Mouse (Mus musculus) T-cell, adult 2 months (primary cell): Measurements from ENCODE around the gene Cdk5r2.

Source experiments
- DNase-seq: peaks from one replicate; pipeline ENCODE4 v3.0.0; 2022; ENCODE audit warnings: low spot score

Cdk5r2 gene

DNA sequence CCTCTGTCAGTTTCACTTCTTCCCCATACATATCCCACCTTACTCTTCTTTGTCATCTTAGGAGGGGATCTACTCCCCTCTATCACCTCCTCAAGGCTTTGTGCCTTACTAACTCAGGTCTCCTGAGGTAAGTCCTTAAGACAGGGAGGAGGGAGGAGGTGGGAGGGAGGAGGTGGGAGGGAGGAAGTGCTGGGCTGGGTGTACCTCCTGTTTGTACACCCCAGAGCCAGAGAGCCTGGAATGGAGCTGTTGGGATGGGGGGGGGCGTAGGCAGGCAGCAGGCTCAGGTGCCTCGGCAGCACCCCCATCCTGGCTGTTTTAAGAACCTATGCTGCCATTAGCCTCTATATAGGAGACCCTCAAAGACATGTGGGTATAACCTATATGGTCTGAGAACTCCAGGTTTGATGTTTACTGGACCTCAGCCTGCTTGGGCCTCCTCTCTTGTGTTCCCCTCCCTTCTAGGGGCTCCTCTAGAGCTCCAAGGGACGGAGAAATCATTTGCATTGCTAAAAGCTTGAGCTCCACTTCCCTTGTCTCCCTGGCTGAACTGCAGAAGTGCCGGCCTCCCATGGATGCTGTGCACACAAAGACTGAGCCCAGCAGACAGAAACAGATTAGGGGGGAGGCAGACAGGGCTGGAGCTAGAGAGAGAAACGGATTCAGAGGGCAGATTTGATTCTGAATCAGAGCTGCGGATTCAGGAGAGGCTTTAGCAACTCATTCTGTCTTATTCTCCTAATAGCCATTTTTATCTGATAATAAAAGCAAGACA lies 3.5 kb upstream of the Cdk5r2 start:
- no peak for DNase-seq

DNA sequence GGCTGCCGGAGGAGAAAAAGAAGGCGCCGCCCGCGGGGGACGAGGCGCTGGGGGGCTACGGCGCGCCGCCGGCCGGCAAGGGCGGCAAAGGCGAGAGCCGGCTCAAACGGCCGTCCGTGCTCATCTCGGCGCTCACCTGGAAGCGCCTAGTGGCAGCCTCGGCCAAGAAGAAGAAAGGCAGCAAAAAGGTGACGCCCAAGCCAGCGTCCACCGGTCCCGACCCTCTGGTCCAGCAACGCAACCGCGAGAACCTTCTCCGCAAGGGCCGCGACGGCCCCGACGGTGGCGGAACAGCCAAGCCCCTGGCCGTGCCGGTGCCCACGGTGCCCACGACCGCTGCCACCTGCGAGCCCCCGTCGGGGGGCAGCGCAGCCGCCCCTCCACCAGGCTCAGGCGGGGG lies 422 bp downstream of the Cdk5r2 start:
- peak; percentile 1 for DNase-seq

DNA sequence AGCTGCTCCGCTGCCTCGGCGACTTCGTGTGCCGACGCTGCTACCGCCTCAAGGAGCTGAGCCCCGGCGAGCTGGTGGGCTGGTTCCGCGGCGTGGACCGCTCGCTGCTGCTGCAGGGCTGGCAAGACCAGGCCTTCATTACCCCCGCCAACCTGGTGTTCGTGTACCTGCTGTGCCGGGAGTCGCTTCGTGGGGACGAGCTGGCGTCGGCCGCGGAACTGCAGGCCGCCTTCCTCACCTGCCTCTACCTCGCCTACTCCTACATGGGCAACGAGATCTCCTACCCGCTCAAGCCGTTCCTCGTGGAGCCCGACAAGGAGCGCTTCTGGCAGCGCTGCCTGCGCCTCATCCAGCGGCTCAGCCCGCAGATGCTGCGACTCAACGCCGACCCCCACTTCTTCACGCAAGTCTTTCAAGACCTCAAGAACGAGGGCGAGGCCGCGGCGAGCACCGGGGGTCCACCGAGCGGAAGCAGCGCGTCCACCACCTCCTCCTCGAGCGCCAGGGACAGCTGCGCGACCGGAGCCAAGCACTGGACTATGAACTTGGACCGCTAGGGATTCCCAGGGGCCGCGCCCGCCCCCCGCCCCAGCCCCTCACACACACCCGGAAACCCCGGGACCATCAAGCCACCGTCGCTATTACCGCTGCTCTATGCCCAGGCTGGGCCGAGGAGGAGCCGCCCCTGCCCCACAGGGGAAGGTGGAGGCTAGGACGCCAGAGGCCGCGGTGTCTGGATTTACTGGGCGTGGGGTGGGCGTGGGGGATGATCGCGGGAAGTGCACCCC lies 1.1 kb downstream of the Cdk5r2 start:
- DNase-seq = no peak

DNA sequence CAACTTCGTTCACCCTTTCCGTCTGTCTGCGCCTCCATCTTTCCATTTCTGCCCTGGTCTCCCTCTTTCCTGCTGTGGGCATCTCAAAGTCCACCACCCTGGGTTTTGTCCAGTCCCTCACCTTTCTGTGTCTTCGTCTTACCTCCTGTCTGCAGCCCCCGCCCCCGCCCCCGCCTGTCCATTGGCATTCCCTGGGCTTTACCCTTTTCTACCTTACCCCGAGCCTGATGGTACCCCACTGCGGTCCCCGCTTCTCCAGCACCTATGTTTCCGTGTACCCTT lies 1.6 kb downstream of the Cdk5r2 start:
- DNase-seq = no peak

DNA sequence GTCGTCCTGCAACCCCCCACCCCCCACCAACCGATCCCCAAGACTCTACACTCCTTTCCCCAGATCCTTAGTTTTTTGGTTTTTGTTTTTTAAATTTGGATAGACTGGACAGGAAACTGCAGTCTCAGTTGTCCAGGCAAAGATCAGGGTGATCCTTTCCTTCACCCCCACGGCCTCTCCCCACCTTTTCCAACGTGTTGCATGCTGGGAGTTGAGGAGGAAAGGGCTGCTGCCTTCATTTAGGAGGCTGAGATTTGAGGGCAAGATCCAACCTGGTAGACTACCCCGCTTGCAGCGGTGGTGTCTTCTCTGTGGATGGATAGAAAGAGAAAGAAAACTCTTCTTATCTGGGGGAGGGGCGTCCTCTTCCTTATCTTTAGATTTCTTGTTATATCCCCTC lies 2.1 kb downstream of the Cdk5r2 start:
- no peak for DNase-seq

DNA sequence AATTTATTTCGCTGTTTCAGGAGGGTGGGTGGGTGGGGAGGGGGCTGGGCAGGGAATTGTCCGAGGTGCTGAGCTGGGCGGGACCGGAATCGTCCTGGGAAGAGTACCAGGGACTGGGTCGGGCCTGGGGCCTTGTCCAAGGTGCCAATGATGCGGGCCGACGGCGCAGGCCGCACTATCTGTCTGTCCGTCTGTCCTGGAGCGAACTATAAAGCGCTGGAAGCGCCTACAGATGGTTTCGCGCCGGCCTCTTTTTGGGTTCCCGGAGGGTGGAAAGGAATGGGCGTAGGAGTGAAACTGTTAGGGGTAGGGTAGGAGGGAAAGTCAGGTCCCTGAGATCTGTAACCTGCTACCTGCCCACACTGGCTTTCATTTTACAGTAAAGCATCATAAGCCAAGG lies 2.5 kb downstream of the Cdk5r2 start:
- DNase-seq = no peak

DNA sequence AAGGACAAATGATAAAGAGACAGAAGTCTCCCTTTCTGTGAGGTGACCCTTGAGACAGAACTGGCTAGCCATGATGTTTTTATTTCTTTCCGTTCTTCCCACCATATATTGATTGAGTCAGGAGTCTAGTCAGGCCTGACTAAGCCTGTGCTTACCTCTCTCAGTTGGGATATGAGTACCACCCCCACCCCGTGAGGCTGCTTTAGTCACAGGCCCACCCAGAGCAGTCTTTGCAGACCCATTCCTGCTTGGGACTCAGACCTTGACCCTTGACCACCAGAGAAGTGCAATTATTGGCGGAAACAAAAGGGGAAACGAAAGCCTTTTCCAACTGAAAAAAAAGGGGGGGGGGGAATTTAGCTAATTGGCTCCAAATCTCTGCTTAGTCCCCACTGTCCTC lies 2.9 kb downstream of the Cdk5r2 start:
- DNase-seq = no peak

DNA sequence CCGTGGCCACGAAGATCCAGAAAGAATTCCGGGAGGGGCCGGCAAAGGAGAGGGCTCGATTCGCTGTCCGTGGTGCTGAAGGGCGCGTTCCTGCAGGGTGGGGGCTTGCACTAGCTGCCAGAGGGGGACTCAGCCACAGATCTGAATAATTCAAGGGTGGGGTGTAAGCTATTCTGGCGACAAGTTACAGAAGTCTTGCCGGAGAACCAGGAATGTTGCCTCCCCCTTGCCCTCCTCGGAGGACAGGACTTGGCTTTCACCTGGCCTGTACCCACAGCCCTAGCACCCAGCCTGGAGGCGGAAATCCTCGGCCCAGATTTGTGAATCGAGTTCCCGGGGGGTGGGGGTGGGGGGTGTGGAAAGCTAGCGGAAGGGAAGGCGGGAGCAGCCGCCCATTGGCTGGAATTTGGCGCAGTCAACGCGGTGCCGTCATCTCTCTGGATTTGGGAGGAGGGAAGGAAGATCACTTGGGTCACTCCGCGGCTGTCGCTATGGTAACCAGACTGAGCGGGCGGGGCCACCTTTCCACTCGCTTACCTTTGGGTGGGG lies 3.5 kb downstream of the Cdk5r2 start:
- DNase-seq = no peak

DNA sequence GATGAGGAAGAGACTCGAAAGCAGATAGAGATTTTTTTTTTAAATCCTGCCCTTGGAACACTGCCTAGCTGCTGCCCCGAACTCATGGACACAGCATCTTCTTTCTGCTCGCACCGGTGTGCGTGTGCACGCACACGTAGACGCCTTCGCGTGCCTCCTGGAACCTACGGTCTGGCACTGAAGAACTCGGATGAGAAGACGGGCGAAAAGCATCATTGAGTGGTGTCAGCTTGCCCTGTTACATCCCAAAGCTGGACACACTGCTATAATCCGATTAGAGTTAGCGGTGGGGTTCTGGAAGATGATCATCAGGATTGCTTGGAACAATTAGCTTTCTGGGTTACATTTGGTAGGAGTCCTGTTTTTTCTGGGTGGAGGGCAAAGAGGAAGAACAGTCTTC lies 4.1 kb downstream of the Cdk5r2 start:
- no peak for DNase-seq

DNA sequence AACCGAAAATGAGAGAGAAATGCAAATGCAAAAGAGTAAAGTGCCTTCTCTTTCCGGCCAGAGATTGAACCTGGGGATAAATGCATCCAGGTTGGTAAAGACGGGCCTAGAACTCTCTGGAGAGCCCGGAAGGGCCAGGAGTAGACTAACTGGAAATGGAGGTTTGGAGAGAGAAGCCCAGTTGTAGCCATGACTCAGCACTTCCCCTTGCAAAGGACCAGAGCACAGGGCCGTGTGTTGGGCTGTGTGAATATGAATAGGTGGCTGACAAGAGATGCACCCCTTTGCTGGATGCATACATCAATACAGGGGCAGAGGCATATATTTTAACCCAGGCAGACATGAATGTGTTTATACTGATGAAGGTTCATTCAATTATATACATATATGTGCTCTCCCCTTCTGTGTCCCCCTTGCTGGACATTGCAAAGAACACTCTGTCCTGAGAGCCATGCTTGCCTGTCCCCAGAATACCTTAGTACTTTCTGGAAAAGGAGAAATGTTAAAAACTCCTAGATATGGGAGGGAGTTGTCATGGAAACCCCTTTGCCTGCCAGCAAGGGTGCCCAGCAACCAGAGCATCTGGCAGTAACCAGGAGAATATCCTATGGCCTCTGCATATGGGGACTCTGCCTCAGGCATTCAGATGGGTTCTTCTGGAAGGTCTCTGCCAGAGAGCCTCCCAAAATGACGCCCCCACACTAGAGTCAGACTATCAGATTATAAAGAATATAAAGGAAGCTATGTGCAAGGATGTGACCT lies 4.7 kb downstream of the Cdk5r2 start:
- DNase-seq = no peak

DNA sequence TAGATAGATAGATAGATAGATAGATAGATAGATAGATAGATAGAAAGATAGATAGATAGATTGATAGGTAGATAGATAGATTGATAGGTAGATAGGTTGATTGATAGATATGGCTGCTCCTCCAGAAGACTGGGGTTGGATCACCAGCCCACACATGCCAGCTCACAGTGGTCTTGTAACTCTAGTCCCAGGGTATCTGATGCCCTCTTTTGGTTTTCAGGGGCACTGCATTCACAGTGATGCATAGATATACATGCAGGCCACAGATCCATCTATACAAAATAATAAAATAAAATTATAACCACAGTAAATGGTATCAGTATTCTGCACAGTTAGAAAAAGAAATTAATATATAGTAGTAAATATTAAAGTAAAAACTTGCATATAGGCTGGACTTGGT lies 7.0 kb downstream of the Cdk5r2 start:
- DNase-seq = no peak

DNA sequence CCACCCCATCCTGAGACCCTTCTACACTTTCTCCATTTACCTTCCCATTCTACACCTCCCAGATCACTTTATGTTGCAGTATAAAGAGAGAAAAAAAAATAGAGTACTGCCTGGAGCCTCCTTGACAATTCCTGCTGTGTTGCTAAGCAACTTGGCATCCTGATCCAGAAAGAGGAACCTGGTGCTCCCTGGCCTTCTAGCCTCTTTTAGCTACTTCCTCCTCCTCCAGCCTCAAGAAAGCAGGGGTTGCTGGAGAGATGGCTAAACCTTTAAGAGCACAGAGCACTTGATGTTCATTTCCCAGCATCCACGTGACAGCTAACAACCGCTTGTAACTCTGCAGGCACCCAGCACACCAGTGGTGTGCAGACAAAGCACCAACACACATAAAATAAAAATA lies 17.5 kb downstream of the Cdk5r2 start:
- no peak for DNase-seq

DNA sequence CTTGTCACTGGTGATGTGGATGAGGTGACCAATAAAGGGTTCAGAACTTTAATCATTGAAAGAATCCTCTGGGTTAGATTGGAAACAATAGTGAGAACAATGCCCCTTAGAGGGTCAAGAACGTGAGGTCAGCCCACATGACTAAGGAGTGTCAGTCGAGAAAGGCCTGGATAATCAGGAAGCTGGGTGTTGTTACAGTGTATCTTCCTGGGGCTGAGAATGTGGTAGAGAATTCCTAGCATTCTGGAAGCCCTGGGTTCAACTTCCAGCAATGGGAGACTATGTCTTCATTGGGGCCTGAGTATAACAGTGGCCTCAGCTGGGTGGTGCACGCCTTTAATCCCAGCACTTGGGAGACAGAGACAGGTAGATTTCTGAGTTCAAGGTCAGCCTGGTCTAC lies 22.5 kb downstream of the Cdk5r2 start:
- DNase-seq = no peak

DNA sequence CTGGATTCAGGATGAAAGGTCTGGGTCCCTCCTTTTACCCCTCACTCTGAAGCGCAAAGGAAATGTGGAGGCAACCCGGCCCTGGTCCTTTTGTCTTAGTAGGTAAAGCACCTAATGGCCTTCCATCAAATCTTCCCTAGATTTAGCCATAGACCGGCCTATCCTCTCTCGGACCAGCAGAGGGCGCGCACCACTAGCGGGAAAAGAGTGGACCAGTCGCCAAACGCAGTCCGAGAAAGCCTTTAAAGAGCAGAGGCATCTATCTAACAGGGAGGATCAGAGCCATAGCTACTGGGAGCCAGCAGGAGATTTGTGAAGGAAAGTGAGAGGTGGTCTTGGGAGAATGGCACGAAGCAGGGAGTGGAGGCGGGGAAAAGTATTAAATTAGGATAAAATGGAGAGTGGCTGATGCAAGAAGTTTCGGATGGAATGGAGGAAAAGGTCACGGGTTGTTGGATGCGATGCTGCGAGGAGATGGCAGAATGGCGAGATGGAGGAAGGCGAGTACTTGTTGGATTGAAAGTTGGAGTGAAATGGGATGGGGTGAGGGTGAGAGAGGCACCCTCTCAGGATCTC lies 26.1 kb downstream of the Cdk5r2 start:
- peak; percentile 20 for DNase-seq

DNA sequence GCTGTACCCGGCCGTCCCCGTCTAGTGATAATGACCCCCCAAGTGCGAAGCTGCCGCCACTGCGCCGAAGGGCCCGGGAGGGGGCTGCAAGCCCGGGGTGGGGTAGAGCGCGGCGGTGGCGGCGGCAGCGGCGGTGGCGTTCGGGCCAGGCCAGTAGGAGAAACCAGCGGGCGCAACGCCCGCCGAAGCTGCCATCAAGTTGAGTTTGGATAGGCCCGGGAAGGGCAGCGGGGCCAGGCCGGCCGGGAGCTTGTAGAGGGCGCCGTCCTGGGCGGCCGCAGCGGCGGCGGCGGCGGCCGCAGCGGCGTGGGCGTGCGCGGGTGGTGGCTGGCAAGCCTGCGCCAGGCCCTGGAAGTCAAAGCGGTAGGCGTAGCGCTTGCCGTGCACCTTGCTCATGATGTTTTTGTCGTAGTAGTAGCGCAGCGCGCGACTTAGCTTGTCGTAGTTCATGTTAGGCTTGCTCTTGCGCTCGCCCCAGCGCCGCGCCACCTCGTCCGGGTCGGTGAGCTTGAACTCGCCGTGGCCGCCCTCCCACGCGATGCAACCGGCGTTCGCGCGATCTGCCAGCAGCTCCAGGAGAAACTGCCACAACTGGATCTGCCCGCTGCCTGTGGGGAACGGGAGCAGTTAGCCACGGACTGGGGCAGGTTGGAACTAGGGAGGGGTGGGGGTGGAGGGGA lies 27.5 kb downstream of the Cdk5r2 start:
- no peak for DNase-seq

DNA sequence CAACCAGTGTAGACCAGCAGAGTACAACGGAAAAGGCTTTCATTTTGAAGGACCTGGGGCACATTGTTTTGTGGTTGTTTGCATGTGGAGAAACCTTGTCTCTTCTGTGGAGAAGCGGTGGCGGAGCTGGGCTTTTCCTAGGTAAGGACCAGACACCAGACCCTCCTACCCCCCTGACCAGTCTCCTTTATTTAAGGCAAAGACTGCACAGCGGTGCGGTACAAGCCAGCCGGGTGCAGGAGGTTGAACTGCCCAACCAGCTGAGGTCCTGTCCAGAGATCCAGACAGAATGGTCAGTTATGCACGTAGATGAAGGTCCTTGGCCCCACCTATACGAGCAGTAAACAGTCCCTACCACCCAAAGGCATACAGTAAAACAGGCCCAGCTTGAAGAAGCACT lies 28.1 kb downstream of the Cdk5r2 start:
- DNase-seq = no peak

DNA sequence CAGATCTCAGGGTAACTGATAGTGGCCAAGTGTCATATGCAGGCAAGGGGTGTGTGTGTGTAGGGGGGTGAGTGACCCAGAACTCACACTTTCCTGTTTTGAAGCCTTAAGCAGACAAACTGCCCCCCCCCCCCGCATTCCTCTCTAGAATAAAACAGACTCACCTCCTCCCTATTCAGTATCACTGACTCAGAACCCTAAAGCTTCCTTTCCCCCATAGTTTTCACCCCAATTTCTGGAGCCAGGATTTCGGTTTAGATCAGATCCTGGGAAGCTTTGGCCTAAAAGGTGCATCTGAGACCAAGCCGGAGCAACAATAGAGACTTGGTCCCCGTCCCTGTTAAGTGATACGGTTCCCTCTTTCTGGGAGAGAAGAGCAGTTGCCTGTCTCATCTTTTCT lies 28.7 kb downstream of the Cdk5r2 start:
- no peak for DNase-seq

DNA sequence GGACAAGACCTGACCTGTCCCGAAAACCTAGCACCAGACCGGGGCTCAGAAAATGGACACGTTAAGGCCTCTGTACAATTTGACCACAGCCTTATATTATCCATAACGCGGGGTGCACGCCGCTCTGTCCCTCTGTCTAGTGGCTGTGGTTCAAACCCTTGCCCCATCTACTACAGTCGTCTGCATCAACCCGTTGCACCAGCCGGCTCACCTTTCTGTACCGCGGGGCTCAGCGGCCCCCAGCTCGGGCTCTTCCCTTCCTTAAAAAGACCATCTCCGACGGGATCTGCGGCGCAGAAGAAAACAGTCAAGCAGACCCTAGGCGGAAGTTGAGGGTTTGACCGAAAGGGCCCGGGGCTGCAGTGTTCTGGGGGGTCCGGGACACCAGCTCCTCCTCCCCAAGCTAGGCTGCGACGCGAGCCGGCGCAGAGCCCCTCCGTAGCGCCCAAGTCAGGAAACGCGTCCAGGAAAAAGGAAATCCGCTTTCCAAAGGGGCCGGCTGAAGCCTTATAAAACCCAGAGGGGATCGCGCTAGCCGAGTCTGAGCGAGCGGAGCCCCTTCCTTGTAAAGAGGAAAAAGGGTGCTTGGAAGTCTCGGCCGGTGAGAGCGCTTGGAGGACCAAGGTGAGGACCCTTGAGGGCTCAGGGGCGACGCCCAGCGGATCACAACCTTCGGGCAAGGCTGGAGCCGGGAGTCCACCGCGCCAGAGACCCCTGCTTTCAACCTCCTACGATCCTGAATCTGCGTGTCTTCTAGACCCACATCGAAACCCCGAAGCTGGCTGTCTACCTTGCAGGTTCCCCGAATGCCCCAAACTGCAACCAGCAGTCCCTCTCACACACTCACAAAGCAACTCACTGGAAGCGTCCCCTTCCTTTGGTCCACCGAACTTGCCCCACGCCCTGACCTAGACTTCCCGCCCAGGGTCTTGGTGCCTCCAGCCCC lies 29.7 kb downstream of the Cdk5r2 start:
- DNase-seq = no peak

DNA sequence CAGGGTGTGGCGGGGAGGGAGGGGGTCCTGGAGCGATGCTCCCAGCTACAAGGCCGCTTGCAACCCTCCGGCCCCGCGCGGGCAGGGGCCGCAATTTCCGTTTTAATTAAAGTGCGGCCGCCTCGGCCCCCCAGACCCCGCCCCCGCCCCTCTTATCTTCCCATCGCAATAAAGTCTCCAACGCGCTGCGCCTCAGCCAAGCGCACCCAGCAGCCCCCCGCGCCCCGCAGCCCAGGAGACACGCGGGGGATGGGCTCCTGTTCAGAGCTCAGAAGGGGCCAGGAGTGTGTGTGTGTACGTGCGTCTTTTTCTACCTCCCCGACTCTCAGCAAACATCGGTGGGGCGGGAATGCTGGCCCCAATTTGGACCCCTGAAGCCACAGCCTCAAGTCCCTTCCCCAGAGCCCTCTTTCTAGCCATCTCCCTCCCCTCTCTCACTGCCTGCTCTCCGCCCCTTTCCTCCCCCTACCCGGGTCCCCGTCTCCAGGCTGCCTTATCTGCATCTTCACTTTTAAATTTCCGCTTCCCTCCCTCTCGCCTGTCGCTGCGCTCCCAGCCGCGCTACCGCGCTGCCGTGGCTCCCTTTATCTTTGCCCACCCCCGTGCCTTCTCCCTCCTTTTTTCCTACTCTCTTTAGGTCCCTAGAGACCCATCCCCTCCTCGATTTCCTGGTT lies 30.8 kb downstream of the Cdk5r2 start, which contains the start of gene Fev:
TSS of gene Fev (minus strand) at position 51 of the 674 bp plus-strand sequence.
- no peak for DNase-seq

DNA sequence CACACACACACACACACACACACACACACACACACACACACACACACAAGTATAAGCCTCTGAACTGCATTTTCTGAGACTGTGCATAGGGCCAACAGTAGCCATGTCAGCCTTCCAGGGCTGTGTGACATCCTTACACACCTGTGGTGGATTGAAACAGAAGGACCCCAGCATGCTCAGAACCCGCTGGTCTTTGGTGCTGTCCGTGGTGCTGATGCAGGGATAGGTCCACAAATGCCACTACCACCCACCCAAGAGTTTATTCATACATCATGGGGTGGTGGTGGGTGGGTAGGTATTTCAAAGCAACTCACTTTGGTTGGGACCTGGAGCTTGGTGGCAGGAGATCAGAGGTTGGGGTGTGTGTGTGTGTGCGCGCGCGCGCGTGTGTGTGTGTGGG lies 36.8 kb downstream of the Cdk5r2 start:
- DNase-seq = no peak
